In the genomic region with DNA sequence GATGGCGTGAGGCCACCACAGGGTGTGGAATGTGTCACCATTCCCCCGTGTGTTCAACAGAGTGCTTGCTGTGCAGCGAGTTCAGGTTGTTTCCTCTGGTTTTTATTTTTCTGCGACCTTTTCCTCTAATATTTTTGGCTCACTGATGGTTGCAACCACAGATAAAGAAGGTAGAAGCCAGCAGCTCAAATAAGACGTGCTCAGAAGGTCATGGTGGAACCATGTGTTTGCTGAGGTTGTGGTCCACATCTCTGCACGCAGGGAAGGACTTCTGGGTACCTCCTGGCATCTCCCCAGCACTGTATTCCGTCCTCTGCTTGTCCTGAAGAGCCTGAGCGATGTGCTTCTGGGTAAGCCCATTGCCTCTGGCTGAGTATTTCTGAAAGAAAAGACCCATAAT, we compare ENCODE assay signal across 27 mouse cellular contexts. TPM values are rescaled to one million over a fixed set of nuclear protein-coding genes. Genes with fewer than 3 reads are reported as not detected.
A peak's percentile ranks its signal among the peaks of the same experiment; 100 is the strongest.
DNase-seq lines count a peak whose midpoint lies in the region; ATAC-seq and TF ChIP-seq lines count a peak whose summit lies in the region.
"Had no signal": no experiment of that assay in that cellular context is flagged by ENCODE, and none has a peak within 500 bp of the region (broad histone marks: within the 10 kb centered on the region; RNA-seq: fewer than 3 reads in every experiment).

No protein-coding gene starts in this region.

- peak overlapping the region; percentile 47 for H3K27ac ChIP-seq in liver, adult 2 months (replicated peaks; ENCODE audit: insufficient read depth, low read depth, low read length)
- H3K27ac ChIP-seq in midbrain, embryonic 11.5 days (ENCODE audit: low read depth, low read length), result no peak overlapping the region
- no peak overlapping the region for H3K27ac ChIP-seq in midbrain, postnatal 0 days (ENCODE audit: low read depth, low read length)
- H3K27ac ChIP-seq: embryonic facial prominence, embryonic 13.5 days; embryonic facial prominence, embryonic 15.5 days; forebrain, embryonic 10.5 days; forebrain, embryonic 12.5 days had no signal

- H3K27me3 ChIP-seq in liver, adult 2 months (ENCODE audit: control insufficient read depth, insufficient read depth, low read length), result no peaks in the 10 kb centered on the region
- peaks cover 22% of the 10 kb centered on the region for H3K27me3 ChIP-seq in midbrain, embryonic 11.5 days (ENCODE audit: control insufficient read depth, insufficient read depth, low read length)
- peaks cover 12% of the 10 kb centered on the region for H3K27me3 ChIP-seq in midbrain, postnatal 0 days (ENCODE audit: insufficient read depth, low read length)

- no peak overlapping the region for H3K4me2 ChIP-seq in midbrain, embryonic 11.5 days
- H3K4me2 ChIP-seq in midbrain, postnatal 0 days (ENCODE audit: low read depth, low read length, poor library complexity, severe bottlenecking), result no peak overlapping the region
- H3K4me2 ChIP-seq: embryonic facial prominence, embryonic 13.5 days; embryonic facial prominence, embryonic 15.5 days; forebrain, embryonic 12.5 days had no signal

- intact Hi-C loops in left cerebral cortex, postnatal 4 days (cut with DNase I), result no loop called here

- TF ChIP-seq POLR2A in liver, adult 2 months (IDR thresholded peaks at IDR 0.05; ENCODE audit: extremely low read depth, insufficient read depth, low read length), result no peak

- H3K4me3 ChIP-seq in liver, adult 2 months (ENCODE audit: insufficient read depth, low read depth, low read length), result no peak overlapping the region
- H3K4me3 ChIP-seq in midbrain, embryonic 11.5 days (ENCODE audit: low read depth, low read length), result no peak overlapping the region
- no peak overlapping the region for H3K4me3 ChIP-seq in midbrain, postnatal 0 days (ENCODE audit: low read depth, low read length)
- H3K4me3 ChIP-seq: embryonic facial prominence, embryonic 13.5 days; embryonic facial prominence, embryonic 15.5 days; erythroblast, embryonic 14.5 days; forebrain, embryonic 10.5 days; forebrain, embryonic 12.5 days had no signal

- DNase-seq in liver, adult 2 months (ENCODE audit: extremely low read depth, low read depth, low spot score), result peak; percentile 73
- DNase-seq in liver, result no peak
- DNase-seq in midbrain, embryonic 11.5 days (ENCODE audit: low spot score, missing footprints), result peak; percentile 53
- no peak for DNase-seq in midbrain, postnatal 0 days (ENCODE audit: low spot score)
- DNase-seq in left cerebral cortex, postnatal 4 days, result no peak
- DNase-seq: adrenal gland, adult 2 months; adrenal gland, postnatal 10 days; adrenal gland, postnatal 25 days; cerebellum, adult 11 months; cerebellum, adult 18-20 months; cerebellum, adult 8-10 months; cerebellum, adult 9-11 months; cerebellum, postnatal 14 days; cerebellum, postnatal 36 days; embryo, embryonic 11 days had no signal

- ATAC-seq in midbrain, embryonic 11.5 days (ENCODE audit: low FRiP score), result no peak
- no peak for ATAC-seq in midbrain, postnatal 0 days (ENCODE audit: low FRiP score)
- ATAC-seq: forebrain, embryonic 14.5 days; forebrain, embryonic 16.5 days had no signal

- peaks cover 7% of the 10 kb centered on the region; the same call in 1 of the 2 replicates for H3K79me2 ChIP-seq in liver, adult 2 months (ENCODE audit: control insufficient read depth, insufficient read depth, low read length)

- no peak overlapping the region for H3K9ac ChIP-seq in liver, adult 2 months (ENCODE audit: low read depth, low read length)
- H3K9ac ChIP-seq in midbrain, embryonic 11.5 days (ENCODE audit: low read length), result no peak overlapping the region
- H3K9ac ChIP-seq in midbrain, postnatal 0 days (replicated peaks; ENCODE audit: low read length, poor library complexity, severe bottlenecking), result no peak overlapping the region
- H3K9ac ChIP-seq: embryonic facial prominence, embryonic 13.5 days; embryonic facial prominence, embryonic 15.5 days; forebrain, embryonic 12.5 days had no signal

- H3K4me1 ChIP-seq in liver, adult 2 months (ENCODE audit: control insufficient read depth, insufficient read depth, low read length), result peaks cover 10% of the 10 kb centered on the region
- peaks cover 4% of the 10 kb centered on the region; the same call in 1 of the 2 replicates for H3K4me1 ChIP-seq in midbrain, embryonic 11.5 days (ENCODE audit: control insufficient read depth, insufficient read depth, low read length)
- no peaks in the 10 kb centered on the region for H3K4me1 ChIP-seq in midbrain, postnatal 0 days (ENCODE audit: insufficient read depth, low read length)

- no peak for TF ChIP-seq CTCF in liver, adult 2 months (IDR thresholded peaks at IDR 0.05; ENCODE audit: low read depth, low read length)
- no peak for TF ChIP-seq CTCF in midbrain, postnatal 0 days (IDR thresholded peaks at IDR 0.05)

- H3K9me3 ChIP-seq in midbrain, embryonic 11.5 days (ENCODE audit: control insufficient read depth, low read length), result no peaks in the 10 kb centered on the region
- no peaks in the 10 kb centered on the region for H3K9me3 ChIP-seq in midbrain, postnatal 0 days (ENCODE audit: low read length)
- H3K9me3 ChIP-seq: embryonic facial prominence, embryonic 13.5 days; embryonic facial prominence, embryonic 15.5 days; forebrain, embryonic 10.5 days; forebrain, embryonic 12.5 days had no signal

- 26% methylated on average over 8 of the region's 8 CpGs for WGBS in liver, adult 2 months
- 73% methylated on average over 8 of the region's 8 CpGs for WGBS in midbrain, embryonic 11.5 days
- 73% methylated on average over 8 of the region's 8 CpGs for WGBS in midbrain, postnatal 0 days

- peaks cover 21% of the 10 kb centered on the region for H3K36me3 ChIP-seq in liver, adult 2 months (ENCODE audit: control insufficient read depth, insufficient read depth, low read length)
- H3K36me3 ChIP-seq in midbrain, embryonic 11.5 days (ENCODE audit: control insufficient read depth, insufficient read depth, low read length), result no peaks in the 10 kb centered on the region
- H3K36me3 ChIP-seq in midbrain, postnatal 0 days (ENCODE audit: insufficient read depth, low read length), result no peaks in the 10 kb centered on the region
- H3K36me3 ChIP-seq: embryonic facial prominence, embryonic 13.5 days; embryonic facial prominence, embryonic 15.5 days; forebrain, embryonic 10.5 days; forebrain, embryonic 12.5 days had no signal

RNA-seq across cellular contexts. Expression of a gene that starts 1.6 kb away (rescaled TPM):
- total RNA-seq in liver, adult 2 months (2014; rRNA removed), result 2,479 and 2,762 TPM in 2 replicates
- 5,105 and 5,134 TPM in 2 replicates for polyA plus RNA-seq in liver, adult 2 months (2012; rRNA removed)
- polyA plus RNA-seq in midbrain, embryonic 11.5 days (2014; fragmentation: Nextera tagmentation; extraction: Ambion mirVana), result 2.3 and 2.8 TPM in 2 replicates
- 0.47 and 11.1 TPM in 2 replicates for total RNA-seq in midbrain, postnatal 0 days (2014; rRNA removed)
- polyA plus RNA-seq in midbrain, postnatal 0 days (2015; fragmentation: Nextera tagmentation; extraction: Ambion mirVana), result 7.8 and 10.1 TPM in 2 replicates
- total RNA-seq in left cerebral cortex, postnatal 4 days (2021), result 1 to 10 TPM; 3.2 to 4.6 TPM
- total RNA-seq: common myeloid progenitor, adult 5-6 weeks; MEL had no signal

RNA-seq across cellular contexts. Expression of a gene that starts 5.9 kb away (rescaled TPM):
- 1.0 and 2.1 TPM in 2 replicates for total RNA-seq in liver, adult 2 months (2014; rRNA removed)
- polyA plus RNA-seq in liver, adult 2 months (2012; rRNA removed), result 0.09 TPM in 1 of 2 replicates, not detected in the other
- polyA plus RNA-seq in midbrain, embryonic 11.5 days (2014; fragmentation: Nextera tagmentation; extraction: Ambion mirVana), result 0.08 and 0.12 TPM in 2 replicates
- 0.09 TPM in 1 of 2 replicates, not detected in the other for total RNA-seq in midbrain, postnatal 0 days (2014; rRNA removed)
- polyA plus RNA-seq in midbrain, postnatal 0 days (2015; fragmentation: Nextera tagmentation; extraction: Ambion mirVana), result 0.19 TPM in 1 of 2 replicates, not detected in the other
- under 1 TPM in 1 of 2 experiments, not detected in 1; 0.24 TPM for total RNA-seq in left cerebral cortex, postnatal 4 days (2021)
- total RNA-seq: adrenal gland, adult 2 months; adrenal gland, postnatal 25 days; common myeloid progenitor, adult 5-6 weeks; ES-E14; MEL had no signal
- polyA plus RNA-seq: adrenal gland, adult 2 months; C2C12; embryonic facial prominence, embryonic 11.5 days; embryonic facial prominence, embryonic 13.5 days; embryonic facial prominence, embryonic 15.5 days; erythroblast, embryonic 14.5 days; forebrain, embryonic 10.5 days; forebrain, embryonic 12.5 days had no signal

RNA-seq across cellular contexts. Expression of a gene that starts 29.8 kb away (rescaled TPM):
- total RNA-seq in liver, adult 2 months (2014; rRNA removed), result 0.09 and 0.13 TPM in 2 replicates
- 0.58 and 0.83 TPM in 2 replicates for polyA plus RNA-seq in liver, adult 2 months (2012; rRNA removed)
- not detected in 2 replicates for polyA plus RNA-seq in midbrain, embryonic 11.5 days (2014; fragmentation: Nextera tagmentation; extraction: Ambion mirVana)
- total RNA-seq in midbrain, postnatal 0 days (2014; rRNA removed), result 0.16 TPM in 1 of 2 replicates, not detected in the other
- polyA plus RNA-seq in midbrain, postnatal 0 days (2015; fragmentation: Nextera tagmentation; extraction: Ambion mirVana), result 0.12 and 0.51 TPM in 2 replicates
- under 1 TPM; 0.24 to 0.28 TPM for total RNA-seq in left cerebral cortex, postnatal 4 days (2021)
- total RNA-seq: MEL had no signal
- polyA plus RNA-seq: C2C12; embryonic facial prominence, embryonic 11.5 days; embryonic facial prominence, embryonic 13.5 days; erythroblast, embryonic 14.5 days; forebrain, embryonic 10.5 days; forebrain, embryonic 12.5 days; forebrain, embryonic 16.5 days had no signal

Comparison
In these comparisons a context has a peak if more than half of its experiments do, and no peak if none do; other contexts are left out.
1. DNase-seq: peak in liver, adult 2 months (single experiment) and midbrain, embryonic 11.5 days (single experiment); none in liver (single experiment), midbrain, postnatal 0 days (single experiment) and left cerebral cortex, postnatal 4 days (single experiment).
2. RNA of a gene that starts 1.6 kb away (total RNA-seq): 2,479 to 2,762 TPM in liver, adult 2 months; 0.47 to 11.1 TPM in midbrain, postnatal 0 days and 3.2 to 4.6 TPM in left cerebral cortex, postnatal 4 days; every median in the first group is over 100 times any median in the second.